Mouse (Mus musculus) natural killer cell, adult 2 months (primary cell): ENCODE results near the gene Tent5c.
"Not testable (repeated sequence)": the region's sequence is repeated elsewhere in the genome, so short reads cannot be mapped to it uniquely, and the experiment has no call there.

ENCODE experiments used
- DNase-seq, 2 experiments: peaks; one replicate each; pipeline ENCODE4 v3.0.0; 2022; ENCODE audit warnings: low spot score in 2 of 2

Gene Tent5c

DNA sequence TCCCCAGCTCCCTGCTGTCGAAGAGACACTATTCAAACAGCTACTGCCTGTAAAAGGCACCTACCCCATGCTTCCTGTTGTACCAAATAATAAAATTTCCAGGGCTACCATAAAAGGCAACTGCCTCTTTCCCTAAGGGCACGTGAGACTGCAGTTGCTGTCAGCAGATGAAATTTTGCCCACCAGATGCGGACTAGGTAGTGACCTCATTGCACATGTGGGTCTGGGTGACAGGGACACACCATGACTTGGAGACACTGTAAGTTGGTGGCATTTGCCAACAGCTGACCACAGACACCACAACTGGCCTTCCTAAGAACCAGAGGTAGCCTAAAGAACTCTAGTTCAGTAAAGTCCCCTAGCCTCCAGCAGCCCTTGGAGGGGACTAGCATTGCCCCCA is 50.0 kb downstream of the Tent5c start:
- DNase-seq = peak; percentile 58 to 69

DNA sequence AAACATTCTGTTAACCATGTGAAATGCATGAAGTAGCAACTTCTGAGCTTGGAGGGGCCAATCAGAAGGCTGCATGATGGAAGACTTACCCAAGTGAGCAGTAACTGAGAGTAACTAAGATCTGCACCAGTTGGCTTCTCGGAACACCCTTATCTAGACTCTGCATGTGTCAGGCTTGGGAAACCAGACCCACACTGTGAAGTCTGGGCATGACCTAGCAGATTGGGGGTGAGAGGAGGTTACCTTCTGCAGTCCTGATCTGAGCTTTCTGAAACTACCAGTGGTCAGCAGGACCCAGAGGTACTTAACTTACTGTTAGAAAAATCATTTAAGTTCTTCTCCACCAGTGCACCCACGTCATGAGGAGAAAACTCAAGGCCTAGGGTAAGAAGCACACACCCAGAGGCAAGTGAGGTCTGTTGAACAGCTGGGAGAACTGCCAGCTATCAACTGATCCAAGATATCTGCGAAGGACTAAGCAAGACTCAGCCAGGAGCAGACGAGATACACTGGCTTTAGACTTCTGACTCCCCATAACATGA is 50.6 kb downstream of the Tent5c start:
- DNase-seq = peak in 1 of 2 experiments; percentile 26

DNA sequence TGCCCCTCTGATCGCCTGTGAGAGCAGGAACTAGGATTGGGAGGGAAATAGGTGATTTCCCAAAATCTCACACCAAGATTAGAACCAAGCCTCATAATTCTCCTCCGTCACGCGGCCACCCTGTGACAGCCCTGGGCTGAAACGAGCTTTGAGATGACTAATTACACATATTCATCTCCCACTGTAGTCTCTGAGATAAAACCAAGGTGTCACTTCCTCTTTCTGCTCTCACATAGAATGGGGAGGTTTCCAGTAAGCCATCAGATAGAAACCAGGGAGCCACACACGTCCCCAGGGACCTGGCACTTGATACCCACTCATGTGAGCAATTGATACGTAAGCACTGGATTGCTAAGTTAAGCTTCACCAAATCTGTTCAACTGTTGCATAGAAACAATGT is 52.4 kb downstream of the Tent5c start:
- DNase-seq = peak; percentile 69 to 82

DNA sequence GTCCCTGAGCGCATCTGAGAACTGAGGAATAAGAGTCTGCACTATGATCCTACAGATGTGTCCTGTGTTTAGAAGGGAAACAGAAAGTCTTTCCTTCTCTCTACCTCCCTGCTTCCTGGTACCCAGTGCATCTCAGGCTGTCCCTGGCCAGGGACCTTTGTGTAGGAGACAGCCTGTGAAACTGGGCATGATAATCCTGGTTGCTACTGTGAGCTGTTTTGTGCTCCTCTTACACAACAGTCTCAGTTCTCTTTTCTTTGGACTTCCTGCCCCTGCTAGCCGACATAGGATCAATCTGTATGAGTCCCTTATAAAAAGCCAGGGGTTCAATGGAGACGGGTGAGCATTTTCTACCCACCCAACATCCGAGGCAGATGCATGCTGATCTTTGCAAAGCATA is 57.4 kb downstream of the Tent5c start:
- DNase-seq = no peak

DNA sequence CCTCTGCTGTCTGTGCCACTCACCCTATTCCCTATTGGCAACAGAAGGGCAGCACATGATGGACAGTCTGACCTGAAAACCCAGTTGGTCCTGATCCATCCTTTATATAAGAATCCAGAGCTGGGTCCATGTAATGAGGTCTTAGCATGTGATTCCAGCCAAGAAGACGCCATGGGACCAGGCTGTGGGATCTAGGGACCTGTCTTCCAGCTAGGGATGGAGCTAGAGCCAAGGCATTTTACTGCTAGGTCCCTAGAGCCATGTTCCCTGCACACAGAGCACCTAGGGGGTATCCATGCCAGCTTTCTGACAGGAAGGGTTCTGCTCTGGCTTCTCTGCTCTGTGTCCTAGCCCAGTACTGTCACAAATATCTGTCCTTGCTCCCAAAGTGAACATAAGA is 58.4 kb downstream of the Tent5c start:
- DNase-seq = no peak

DNA sequence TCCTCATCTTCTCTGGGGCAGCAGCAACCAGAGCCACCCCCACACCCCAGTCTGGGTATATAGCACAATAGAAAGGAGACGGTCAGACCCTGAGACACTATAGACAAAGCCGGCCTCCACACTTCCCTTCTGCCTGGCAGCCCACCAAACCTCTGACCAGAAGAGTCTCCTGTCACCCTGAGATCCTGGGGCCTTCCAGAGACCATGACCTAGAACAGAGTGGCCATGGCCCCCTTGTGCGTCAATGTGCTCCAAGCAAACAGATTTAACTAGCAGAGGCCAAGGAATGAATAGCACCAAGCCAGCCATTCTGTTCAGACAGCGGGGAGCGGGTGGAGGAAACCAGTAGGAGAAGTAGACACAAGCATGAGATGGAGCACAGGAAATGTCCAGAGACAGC is 59.0 kb downstream of the Tent5c start:
- DNase-seq = no peak

DNA sequence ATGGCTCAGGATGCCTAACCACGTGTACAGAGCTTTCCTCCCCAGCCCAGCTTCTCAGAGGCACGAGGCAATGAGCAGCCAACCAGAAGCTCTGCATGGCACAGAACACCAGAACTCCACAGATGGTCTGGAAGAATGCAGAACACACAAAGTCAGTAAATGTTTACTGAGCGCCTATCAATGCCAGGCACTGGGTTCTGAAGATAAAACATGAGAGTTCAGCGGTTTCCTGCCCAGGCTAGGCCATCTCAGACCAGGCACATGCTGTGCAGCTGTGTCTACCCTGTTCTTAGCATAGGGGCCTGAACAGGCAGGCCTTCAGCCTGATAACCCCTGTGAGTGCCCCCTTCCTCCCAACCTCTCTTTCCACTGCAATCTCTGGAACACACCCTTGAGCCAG is 59.5 kb downstream of the Tent5c start:
- no peak for DNase-seq

DNA sequence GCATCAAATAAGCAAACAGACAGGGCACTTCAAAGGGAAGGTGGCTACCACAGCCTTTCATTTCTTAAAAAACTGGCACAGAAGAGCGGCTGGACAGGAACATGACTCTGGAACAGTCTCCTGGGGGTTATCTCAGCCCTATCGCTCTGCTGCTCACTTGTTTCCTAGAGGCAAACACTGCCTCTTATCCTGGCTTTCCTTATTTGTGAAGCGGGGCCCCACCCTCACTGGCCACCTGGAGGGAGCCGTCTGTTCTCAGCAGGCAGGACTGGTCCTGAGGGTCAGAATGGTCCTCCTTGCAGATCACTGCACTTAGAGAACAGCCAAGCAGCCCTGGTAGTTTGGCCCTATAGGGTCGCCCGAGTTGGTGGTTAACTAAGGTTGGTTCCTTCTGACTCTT is 61.6 kb downstream of the Tent5c start:
- DNase-seq = no peak

DNA sequence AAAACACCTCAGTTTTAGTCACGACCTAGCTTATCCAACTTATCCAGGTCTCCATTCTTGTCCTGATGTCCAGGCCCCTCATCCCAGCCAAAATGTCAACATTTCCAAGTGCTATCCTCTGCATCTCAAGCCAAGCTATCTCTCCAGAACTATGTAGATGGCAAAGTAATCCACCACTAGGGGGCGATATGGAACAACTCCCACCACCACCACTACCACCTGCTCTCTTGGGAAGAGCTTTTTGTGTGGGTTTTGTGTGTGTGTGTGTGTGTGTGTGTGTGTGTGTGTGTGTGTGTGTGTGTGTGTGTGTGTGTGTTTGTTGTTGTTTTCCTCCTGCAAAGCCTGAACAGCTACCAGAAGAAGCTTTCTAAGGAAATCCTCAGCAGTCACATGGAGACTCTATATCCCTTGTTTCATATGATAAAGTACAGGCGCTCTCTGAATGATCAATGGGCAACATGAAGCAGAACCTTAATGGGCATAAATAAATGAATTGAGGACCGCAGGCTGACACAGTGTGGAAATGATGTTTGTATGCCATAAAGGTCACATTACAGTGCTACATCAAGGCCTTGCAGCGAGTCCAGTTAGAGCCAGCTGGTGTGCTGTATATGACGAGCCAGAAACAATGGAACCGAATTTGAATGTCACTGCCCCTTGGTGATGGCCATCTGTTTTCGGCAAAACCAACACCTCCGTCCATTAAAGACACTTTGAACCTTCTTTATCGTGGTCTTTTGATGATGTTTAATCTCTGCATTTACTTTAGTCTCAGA is 66.5 kb downstream of the Tent5c start:
- DNase-seq = peak; percentile 66 to 68

DNA sequence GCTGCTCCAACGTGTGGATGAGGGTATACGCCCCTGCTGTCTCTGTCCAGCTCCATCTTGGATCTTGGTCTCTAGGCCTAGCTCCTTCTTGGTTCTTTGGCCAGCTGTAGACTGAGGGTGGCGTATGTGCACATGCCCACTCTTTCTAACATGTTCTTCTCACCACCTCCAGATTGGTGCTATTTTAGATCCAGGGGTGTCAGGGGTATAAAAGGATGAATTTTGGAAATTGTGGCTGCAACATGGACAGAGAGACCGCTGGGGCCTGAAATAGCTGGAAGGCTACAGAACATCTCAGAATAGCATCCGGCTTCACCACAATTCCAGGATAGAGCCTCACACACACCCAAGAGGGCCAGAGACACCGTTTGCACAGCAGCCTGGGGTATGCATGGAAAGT is 67.8 kb downstream of the Tent5c start:
- DNase-seq = no peak

DNA sequence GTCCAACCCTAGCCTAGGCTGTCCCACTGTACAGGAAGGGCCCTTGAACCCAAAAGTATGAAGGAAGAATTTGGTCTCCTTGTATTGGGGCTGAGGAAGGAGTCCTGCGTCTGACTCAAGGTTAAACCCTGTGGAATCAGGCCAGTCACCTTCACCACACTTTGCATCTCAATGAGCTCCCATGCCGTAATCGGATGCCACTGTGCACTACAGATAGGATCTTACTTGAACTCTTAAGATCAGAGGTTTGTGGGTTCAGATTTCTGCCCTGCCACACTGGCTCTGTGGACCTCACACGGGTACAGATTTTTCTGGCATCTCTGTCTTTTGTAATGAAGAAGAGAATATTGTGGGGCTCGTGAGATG is 68.5 kb downstream of the Tent5c start:
- DNase-seq = no peak

DNA sequence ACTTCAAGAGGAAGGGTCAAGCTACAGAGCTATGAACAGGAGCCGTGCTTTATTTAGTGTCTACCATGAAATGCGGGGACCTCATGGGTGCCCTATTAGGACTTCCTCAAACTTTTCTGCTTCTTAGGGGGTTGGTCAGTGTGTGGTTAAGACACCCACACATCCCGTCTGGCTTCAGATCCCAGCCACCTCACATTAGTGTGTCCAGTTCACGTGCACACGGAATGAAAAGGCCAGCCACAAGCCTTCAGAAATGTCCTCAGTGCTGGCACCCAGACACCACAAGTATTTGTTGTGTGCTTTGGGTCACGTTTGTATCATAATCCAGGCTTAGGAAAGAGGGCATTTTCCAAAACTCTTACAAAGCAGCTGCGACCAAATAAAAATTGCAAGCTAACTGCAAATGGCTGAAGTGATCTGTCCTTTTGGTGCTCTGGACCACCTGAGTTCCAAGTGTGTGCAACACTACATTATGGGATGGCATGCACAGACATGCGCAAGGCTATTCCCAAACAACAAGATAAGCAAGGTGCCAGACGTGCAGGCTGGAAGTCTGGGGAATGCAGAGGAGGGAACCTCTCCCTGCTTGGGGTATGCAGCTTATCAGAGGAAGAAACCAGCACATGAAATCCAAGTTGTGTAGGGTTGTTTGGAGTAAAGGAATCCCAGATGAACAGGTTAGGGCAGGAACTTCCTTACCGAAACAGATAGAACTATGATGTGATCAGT is 69.0 kb downstream of the Tent5c start:
- DNase-seq = no peak

DNA sequence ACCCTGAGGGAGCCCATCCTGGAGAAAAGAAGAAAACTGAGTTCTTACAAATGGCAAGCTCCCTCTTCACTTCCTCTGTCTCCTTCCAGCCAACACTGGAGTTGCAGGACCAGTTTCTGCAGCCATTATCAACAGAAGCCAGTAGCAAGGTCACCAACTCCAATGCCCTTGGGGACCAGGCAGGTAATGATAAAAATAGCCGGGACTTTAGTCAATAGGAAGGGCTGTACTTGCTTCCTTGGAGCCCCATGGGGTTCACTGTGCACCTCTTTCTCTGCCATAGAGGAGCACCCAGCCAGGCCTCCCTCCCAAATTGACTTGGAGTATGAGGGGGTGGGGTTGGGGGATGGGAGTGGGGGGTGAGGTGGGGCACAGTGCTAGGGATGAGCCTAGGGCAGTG is 70.7 kb downstream of the Tent5c start:
- DNase-seq = no peak

DNA sequence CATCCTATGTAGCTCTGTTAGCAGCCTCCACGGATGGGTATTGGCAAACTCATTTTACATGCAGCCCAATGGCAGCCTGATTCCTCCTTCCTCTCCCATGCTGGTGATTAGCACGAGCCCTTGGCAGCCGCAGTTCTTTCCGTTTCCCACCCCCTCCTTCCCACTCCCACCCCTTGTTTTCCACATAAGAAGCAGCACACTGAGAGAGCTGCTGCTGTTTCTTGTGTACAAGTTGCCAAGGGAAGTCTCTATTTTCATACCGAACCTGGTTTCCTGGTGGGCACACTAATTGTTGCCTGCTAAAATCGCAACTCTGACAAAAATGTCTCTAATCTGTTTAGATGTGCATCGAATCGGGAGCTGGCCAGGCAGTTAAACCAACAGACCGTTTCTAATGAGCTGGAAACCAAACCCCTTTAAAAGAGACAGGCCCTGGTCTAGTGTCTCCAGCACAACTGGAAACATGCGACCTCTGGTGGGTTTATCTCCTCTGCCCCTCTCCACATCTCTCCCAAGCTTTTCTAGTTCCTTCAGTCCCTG is 71.3 kb downstream of the Tent5c start:
- DNase-seq = no peak

DNA sequence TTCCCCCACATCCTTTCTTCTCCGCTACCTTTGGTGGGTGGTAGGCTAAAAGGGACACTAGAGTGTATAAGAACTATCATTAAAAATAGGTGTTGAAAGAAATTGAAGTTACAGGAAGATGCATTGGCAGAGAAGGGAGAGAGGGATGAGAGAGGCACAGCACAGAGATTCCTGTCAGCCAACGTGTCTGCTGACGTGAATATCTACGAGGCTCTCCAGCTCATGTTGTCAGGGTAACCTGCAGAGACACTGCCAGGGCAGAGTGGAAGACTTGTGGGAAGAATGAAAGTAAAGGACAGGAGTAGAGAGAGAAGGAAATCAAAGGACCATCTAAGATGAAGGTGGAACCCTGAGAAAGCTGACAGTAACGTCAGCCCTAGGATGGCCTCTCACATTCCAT is 73.5 kb downstream of the Tent5c start:
- no peak for DNase-seq

DNA sequence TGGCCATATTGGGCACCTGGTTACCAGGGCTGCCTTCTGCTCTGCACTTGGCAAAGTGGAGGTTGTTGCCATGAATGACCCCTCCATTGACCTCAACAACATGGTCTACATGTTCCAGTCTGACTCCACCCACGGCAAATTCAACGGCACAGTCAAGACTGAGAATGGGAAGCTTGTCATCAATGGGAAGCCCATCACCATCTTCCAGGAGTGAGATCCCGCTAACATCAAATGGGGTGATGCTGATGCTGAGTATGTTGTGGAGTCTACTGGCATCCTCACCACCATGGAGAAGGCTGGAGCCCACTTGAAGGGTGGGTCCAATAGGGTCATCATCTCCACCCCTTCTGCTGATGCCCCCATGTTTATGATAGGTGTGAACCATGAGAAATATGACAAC is 75.5 kb downstream of the Tent5c start:
- not testable (repeated sequence) for DNase-seq

DNA sequence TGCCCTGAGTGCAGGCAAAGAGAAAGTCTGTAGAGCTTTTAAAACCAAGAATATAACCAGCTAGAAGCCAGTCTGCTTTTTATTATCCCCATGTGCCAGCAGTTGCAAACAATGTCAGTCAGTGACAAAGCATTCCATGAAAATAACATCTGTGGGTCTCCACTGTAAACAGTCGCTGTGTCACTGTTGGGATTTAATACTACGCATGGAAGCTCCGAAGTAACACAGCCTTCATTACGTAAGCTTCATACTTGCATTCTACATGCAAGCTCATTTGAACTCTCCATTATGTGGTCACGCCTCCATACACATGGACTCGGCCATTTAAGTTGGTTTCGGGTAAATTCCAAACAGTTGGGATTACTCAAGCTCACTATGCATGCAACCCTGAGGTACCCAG is 77.2 kb downstream of the Tent5c start:
- no peak for DNase-seq

DNA sequence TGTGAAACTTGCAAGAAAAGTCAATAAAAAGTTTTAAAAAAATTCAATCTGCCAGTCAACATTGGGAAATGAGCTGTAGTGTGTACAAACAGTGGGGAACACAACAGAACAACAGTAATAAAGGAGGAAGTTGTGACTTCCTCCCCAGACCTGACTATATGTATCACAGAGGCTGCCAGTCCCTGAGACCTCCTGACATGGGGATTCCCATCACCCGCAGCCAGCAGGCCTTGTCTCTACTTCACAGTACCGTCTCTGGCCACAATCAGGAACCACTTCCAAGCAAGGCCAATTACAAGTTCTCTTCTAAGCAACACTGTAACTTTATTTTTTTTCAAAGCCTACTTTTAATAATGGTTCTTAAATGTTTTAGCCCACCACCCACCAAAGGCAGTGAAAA is 79.8 kb downstream of the Tent5c start:
- DNase-seq = peak in 1 of 2 experiments; percentile 16

DNA sequence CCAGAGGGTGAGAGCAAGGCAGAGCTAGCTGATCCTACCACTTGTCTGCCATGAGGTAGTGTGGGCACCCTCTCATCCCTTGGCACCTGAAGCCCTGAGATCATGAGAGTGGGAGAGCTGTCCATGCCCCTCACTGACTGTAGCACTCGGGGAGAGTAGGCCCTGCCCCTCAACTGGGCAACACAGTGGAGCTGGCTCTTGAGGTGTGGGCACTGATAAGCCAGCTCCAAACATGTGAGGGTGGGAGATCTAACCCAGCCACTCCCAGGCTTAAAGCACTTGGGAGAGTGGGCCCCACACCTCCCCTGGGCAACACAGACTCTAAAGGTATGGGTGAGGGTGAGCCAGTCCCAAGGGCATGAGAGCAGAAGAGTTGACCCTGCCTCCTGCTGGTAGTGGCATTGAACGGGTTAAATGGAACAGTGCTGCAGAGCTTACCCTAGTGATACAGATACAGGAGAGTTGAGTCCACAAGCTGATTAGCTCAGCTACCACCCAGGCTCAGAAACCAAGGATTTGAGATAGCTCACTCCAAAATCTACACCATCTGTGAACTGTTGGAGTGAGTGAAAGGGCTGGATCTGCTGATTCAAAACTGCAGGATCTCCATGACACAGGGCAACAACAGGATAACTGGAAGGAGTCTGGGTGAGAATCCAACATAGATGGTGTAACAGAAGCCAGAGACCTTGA is 80.6 kb downstream of the Tent5c start:
- no peak for DNase-seq

DNA sequence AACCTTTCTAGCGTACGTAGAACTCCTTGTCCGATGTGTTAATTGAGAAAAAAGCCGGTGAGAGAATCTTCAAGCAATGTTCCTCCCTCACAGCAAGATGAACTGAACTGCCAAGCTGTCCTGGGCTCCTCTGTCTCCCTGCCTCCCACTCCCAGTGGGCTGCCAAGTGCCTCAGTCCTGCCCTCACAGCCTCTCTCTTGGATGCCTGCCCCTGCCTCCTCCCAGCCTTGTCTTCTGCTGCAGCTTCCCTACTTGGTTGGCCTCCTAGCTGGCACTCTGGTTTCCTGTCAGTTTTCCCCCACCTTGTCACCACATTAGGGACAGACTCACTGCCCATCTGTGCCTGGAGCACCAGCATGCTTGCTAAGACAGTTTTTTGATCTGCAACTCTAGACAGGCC is 86.5 kb downstream of the Tent5c start:
- DNase-seq = no peak
